Mouse (Mus musculus): ENCODE data around the gene Pdpk1.

Pdpk1 gene

GRCm38 (mm10) chr17:24048053-24048452, 102.7 kb downstream of the Pdpk1 start:
- in situ Hi-C loops (cut with MboI; ENCODE audit: unreplicated experiment in 2 of 2) = no loop called here

GRCm38 (mm10) chr17:24046026-24046425, 104.7 kb downstream of the Pdpk1 start:
- in situ Hi-C loops (cut with MboI; ENCODE audit: unreplicated experiment in 2 of 2) = no loop called here

GRCm38 (mm10) chr17:24045608-24046007, 105.1 kb downstream of the Pdpk1 start:
- in situ Hi-C loops (cut with MboI; ENCODE audit: unreplicated experiment in 2 of 2) = no loop called here

- in situ Hi-C loops (cut with MboI; ENCODE audit: unreplicated experiment in 2 of 2) = no loop called here
Measured at GRCm38 (mm10) chr17:24044482-24044881, 106.2 kb downstream of the Pdpk1 start.

GRCm38 (mm10) chr17:24037844-24038243, 112.9 kb downstream of the Pdpk1 start, which contains the start of gene Prss27:
TSS of gene Prss27 (plus strand) at chr17:24038144.
- in situ Hi-C loops (cut with MboI; ENCODE audit: unreplicated experiment in 2 of 2) = no loop called here

- in situ Hi-C loops (cut with MboI; ENCODE audit: unreplicated experiment in 2 of 2) = no loop called here
Measured at GRCm38 (mm10) chr17:24037360-24037759, 113.4 kb downstream of the Pdpk1 start.

GRCm38 (mm10) chr17:24036954-24037353, 113.8 kb downstream of the Pdpk1 start:
- in situ Hi-C loops (cut with MboI; ENCODE audit: unreplicated experiment in 2 of 2) = no loop called here

- in situ Hi-C loops (cut with MboI; ENCODE audit: unreplicated experiment in 2 of 2) = no loop called here
Measured at GRCm38 (mm10) chr17:24035087-24035486, 115.6 kb downstream of the Pdpk1 start.

- in situ Hi-C loops (cut with MboI; ENCODE audit: unreplicated experiment in 2 of 2) = no loop called here
Measured at GRCm38 (mm10) chr17:24030551-24030950, 120.2 kb downstream of the Pdpk1 start.

- in situ Hi-C loops (cut with MboI; ENCODE audit: unreplicated experiment in 2 of 2) = no loop called here
Measured at GRCm38 (mm10) chr17:24029477-24029876, 121.2 kb downstream of the Pdpk1 start.
